Comparison of ENCODE assay signal across 8 mouse cellular contexts in genomic region chr7:92776647-92777046, GRCm38 (mm10). TPM values are rescaled to one million over a fixed set of nuclear protein-coding genes. Genes with fewer than 3 reads are reported as not detected.
DNase-seq lines count a peak whose midpoint lies in the region; ATAC-seq lines count a peak whose summit lies in the region.

No protein-coding gene starts in this region.

- H3K4me2 ChIP-seq in heart, embryonic 16.5 days (ENCODE audit: low read depth, low read length), result peak overlapping the region; percentile 64
- H3K4me2 ChIP-seq in embryonic facial prominence, embryonic 11.5 days (ENCODE audit: low read depth, low read length), result peak overlapping the region; percentile 24
- peak overlapping the region; percentile 47 for H3K4me2 ChIP-seq in hindbrain, embryonic 13.5 days
- peak overlapping the region; percentile 57 for H3K4me2 ChIP-seq in midbrain, embryonic 16.5 days (ENCODE audit: low read length)

- H3K27ac ChIP-seq in heart, embryonic 16.5 days (ENCODE audit: low read length), result peak overlapping the region; percentile 40
- peak overlapping the region; percentile 88 for H3K27ac ChIP-seq in embryonic facial prominence, embryonic 11.5 days (replicated peaks; ENCODE audit: low read depth, low read length)
- peak overlapping the region; percentile 79 for H3K27ac ChIP-seq in hindbrain, embryonic 13.5 days
- peak overlapping the region; percentile 83 for H3K27ac ChIP-seq in midbrain, embryonic 16.5 days (ENCODE audit: low read length)

- ATAC-seq in heart, embryonic 16.5 days (replicated peaks; ENCODE audit: extremely low read depth, insufficient read depth, low FRiP score), result no peak
- ATAC-seq in embryonic facial prominence, embryonic 11.5 days (replicated peaks; ENCODE audit: insufficient number of reproducible peaks, low FRiP score, low TSS enrichment, low read depth), result peak; percentile 8; the same call in 1 of the 2 replicates
- ATAC-seq in hindbrain, embryonic 13.5 days (ENCODE audit: low FRiP score), result peak; percentile 29; the same call in 1 of the 2 replicates
- peak; percentile 44 for ATAC-seq in midbrain, embryonic 16.5 days
- no peak for ATAC-seq in erythroblast, adult 5-6 weeks (replicated peaks; ENCODE audit: low FRiP score, poor library complexity, severe bottlenecking)
- no peak for ATAC-seq in activated CD4-positive, CD25-positive, alpha-beta regulatory T cell, adult 4 months

- no peaks in the 10 kb centered on the region for H3K36me3 ChIP-seq in heart, embryonic 16.5 days (ENCODE audit: control insufficient read depth, insufficient read depth)
- no peaks in the 10 kb centered on the region for H3K36me3 ChIP-seq in embryonic facial prominence, embryonic 11.5 days (replicated peaks; ENCODE audit: control insufficient read depth, insufficient read depth, low read depth, low read length)
- H3K36me3 ChIP-seq in hindbrain, embryonic 13.5 days, result no peaks in the 10 kb centered on the region
- no peaks in the 10 kb centered on the region for H3K36me3 ChIP-seq in midbrain, embryonic 16.5 days (ENCODE audit: control insufficient read depth, insufficient read depth, low read length)

- no peak overlapping the region for H3K4me3 ChIP-seq in heart, embryonic 16.5 days (ENCODE audit: low read length)
- H3K4me3 ChIP-seq in embryonic facial prominence, embryonic 11.5 days (ENCODE audit: low read depth, low read length), result no peak overlapping the region
- no peak overlapping the region; the same call in 1 of the 2 replicates for H3K4me3 ChIP-seq in hindbrain, embryonic 13.5 days
- peak overlapping the region; percentile 32; the same call in 1 of the 2 replicates for H3K4me3 ChIP-seq in midbrain, embryonic 16.5 days (ENCODE audit: low read depth, low read length)

- H3K4me1 ChIP-seq in heart, embryonic 16.5 days (ENCODE audit: control insufficient read depth, insufficient read depth, low read length), result peaks cover 3% of the 10 kb centered on the region; the same call in 1 of the 2 replicates
- H3K4me1 ChIP-seq in embryonic facial prominence, embryonic 11.5 days (ENCODE audit: control insufficient read depth, insufficient read depth, low read length), result peaks cover 8% of the 10 kb centered on the region
- H3K4me1 ChIP-seq in hindbrain, embryonic 13.5 days (replicated peaks), result peaks cover 27% of the 10 kb centered on the region
- peaks cover 27% of the 10 kb centered on the region for H3K4me1 ChIP-seq in midbrain, embryonic 16.5 days (ENCODE audit: control insufficient read depth, insufficient read depth, low read length)

- WGBS in heart, embryonic 16.5 days, result 45% methylated on average over 4 of the region's 4 CpGs
- WGBS in embryonic facial prominence, embryonic 11.5 days, result 40% methylated on average over 4 of the region's 4 CpGs
- 50% methylated on average over 4 of the region's 4 CpGs for WGBS in hindbrain, embryonic 13.5 days
- 34% methylated on average over 4 of the region's 4 CpGs for WGBS in midbrain, embryonic 16.5 days

- no peaks in the 10 kb centered on the region for H3K27me3 ChIP-seq in heart, embryonic 16.5 days (ENCODE audit: control insufficient read depth, insufficient read depth, low read length)
- H3K27me3 ChIP-seq in embryonic facial prominence, embryonic 11.5 days (ENCODE audit: control insufficient read depth, insufficient read depth, low read length), result no peaks in the 10 kb centered on the region
- H3K27me3 ChIP-seq in hindbrain, embryonic 13.5 days, result no peaks in the 10 kb centered on the region
- no peaks in the 10 kb centered on the region for H3K27me3 ChIP-seq in midbrain, embryonic 16.5 days (ENCODE audit: control insufficient read depth, insufficient read depth, low read depth, low read length)

- H3K9me3 ChIP-seq in heart, embryonic 16.5 days (replicated peaks; ENCODE audit: control insufficient read depth, low read length), result no peaks in the 10 kb centered on the region
- no peaks in the 10 kb centered on the region for H3K9me3 ChIP-seq in embryonic facial prominence, embryonic 11.5 days (replicated peaks; ENCODE audit: control insufficient read depth, low read length)
- no peaks in the 10 kb centered on the region; the same call in 1 of the 2 replicates for H3K9me3 ChIP-seq in hindbrain, embryonic 13.5 days
- H3K9me3 ChIP-seq in midbrain, embryonic 16.5 days (replicated peaks; ENCODE audit: control insufficient read depth, low read length, poor library complexity, severe bottlenecking), result no peaks in the 10 kb centered on the region

- no peak for DNase-seq in heart, adult 18-20 months
- DNase-seq in embryonic facial prominence, embryonic 11.5 days (ENCODE audit: low spot score), result peak; percentile 24
- no peak for DNase-seq in layer of hippocampus, adult 9-11 months

- no peak overlapping the region for H3K9ac ChIP-seq in heart, embryonic 16.5 days (ENCODE audit: low read length)
- H3K9ac ChIP-seq in embryonic facial prominence, embryonic 11.5 days (replicated peaks; ENCODE audit: low read length), result peak overlapping the region; percentile 38; the same call in 1 of the 2 replicates
- peak overlapping the region; percentile 20; the same call in 1 of the 2 replicates for H3K9ac ChIP-seq in hindbrain, embryonic 13.5 days
- peak overlapping the region; percentile 55; the same call in 1 of the 2 replicates for H3K9ac ChIP-seq in midbrain, embryonic 16.5 days (ENCODE audit: low read depth, low read length)

RNA-seq across cellular contexts. Expression of gene Rab30, which starts 35.2 kb away (rescaled TPM):
- 7.6 and 8.8 TPM in 2 replicates for polyA plus RNA-seq in heart, embryonic 16.5 days (2015; fragmentation: Nextera tagmentation; extraction: Ambion mirVana)
- 10 to 100 TPM; 22.0 to 23.3 TPM for total RNA-seq in heart, adult 18-20 months (2021)
- polyA plus RNA-seq in embryonic facial prominence, embryonic 11.5 days (2014; fragmentation: Nextera tagmentation; extraction: Ambion mirVana), result 21.4 and 23.8 TPM in 2 replicates
- polyA plus RNA-seq in hindbrain, embryonic 13.5 days (2015; fragmentation: Nextera tagmentation; extraction: Ambion mirVana), result 19.9 and 22.3 TPM in 2 replicates
- 19.9 and 22.4 TPM in 2 replicates for polyA plus RNA-seq in midbrain, embryonic 16.5 days (2015; fragmentation: Nextera tagmentation; extraction: Ambion mirVana)
- 30.4 and 43.3 TPM in 2 replicates for total RNA-seq in erythroblast, adult 5-6 weeks (2015; ENCODE audit: low replicate concordance)
- total RNA-seq in erythroblast, adult 5-6 weeks (2017; ENCODE audit: low replicate concordance), result 15.8 and 25.8 TPM in 2 replicates
- polyA plus RNA-seq in activated CD4-positive, CD25-positive, alpha-beta regulatory T cell, adult 4 months (2017; shearing (Covaris generic)), result under 1 TPM in 1 of 2 experiments, not detected in 1; 0.65 TPM

Comparison
In these comparisons a context has a peak if more than half of its experiments do, and no peak if none do; other contexts are left out.
1. ATAC-seq: peak in embryonic facial prominence, embryonic 11.5 days (single experiment), hindbrain, embryonic 13.5 days (single experiment) and midbrain, embryonic 16.5 days (single experiment); none in heart, embryonic 16.5 days (single experiment), erythroblast, adult 5-6 weeks (single experiment) and activated CD4-positive, CD25-positive, alpha-beta regulatory T cell, adult 4 months (single experiment).
2. Peak in every context shown above with its lines, with median percentiles within 50 percentile points of each other: H3K27ac ChIP-seq and H3K4me2 ChIP-seq.